Mouse (Mus musculus): Measurements from ENCODE around the gene Sapcd1.
"Not testable (repeated sequence)": the region's sequence is repeated elsewhere in the genome, so short reads cannot be mapped to it uniquely, and the experiment has no call there.

Gene Sapcd1

DNA sequence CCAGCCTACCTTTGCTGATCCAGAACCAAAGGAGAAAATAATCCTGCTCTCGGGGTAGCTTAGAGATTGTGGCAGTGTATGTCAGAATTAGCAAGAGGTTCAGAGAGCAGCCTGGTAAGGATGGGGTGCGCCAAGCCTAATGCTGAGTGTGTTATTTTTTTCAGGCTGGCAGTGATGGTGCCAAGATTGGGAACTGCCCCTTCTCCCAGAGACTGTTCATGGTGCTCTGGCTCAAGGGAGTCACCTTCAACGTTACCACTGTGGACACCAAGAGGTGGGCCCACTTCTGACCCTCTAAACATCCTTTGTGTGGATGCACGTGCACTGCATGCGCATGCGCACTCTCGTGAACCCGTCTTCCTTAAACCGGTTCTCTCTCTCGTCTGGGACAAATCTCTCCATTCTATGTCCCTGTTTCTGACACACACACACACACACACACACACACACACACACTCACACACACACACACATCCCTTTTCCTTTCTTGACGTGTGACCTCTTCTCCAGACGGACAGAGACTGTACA is 24.5 kb upstream of the Sapcd1 start:
- DNase-seq (ENCODE audit: extremely low spot score, low spot score), result no peak

DNA sequence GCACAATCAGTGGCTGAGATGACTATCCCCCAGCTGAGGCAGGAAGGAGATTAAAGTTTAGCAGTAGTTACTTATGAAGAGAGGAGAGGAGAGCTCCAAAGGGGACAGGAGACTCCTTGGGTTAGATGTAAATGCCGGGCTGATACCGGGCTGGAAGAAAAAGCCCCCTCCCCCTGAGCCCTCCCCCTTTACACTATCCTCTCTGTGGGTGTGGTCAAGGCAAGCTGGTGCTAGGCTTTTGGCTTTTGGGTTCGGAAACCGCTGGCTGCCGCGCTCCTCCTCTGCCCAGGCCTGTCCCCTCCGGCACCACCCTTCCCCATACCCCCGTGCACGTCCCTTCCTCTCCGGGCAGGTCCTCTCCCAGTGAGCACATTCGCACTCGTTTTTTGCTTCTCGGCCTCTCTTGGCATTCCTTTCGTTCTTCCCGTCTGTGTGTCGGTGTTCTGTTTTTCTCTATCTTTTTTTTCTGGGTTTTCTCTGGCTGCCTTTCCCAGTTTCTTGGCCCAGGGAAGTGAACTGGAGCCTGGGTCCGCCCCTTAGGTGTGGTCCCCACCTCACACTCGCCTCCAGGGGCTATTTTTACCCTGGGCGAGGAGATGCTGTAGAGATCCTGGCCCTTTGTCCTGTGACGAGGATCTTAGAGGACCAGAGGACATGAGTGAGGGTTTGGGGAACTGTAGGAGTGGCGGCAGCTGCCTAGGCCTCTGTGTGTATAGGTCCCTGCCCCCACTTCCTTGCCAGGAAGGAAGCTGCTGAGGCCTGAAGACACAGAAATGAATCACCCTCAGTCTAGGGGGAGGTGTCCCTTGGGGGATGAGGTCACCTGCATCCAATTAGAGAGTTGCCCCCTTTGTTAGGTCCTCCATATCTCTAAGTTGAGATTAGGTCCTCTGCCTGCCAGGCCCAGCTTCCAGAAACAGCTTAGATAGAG is 23.6 kb upstream of the Sapcd1 start:
- peak; percentile 76 for DNase-seq (ENCODE audit: extremely low spot score, low spot score)

DNA sequence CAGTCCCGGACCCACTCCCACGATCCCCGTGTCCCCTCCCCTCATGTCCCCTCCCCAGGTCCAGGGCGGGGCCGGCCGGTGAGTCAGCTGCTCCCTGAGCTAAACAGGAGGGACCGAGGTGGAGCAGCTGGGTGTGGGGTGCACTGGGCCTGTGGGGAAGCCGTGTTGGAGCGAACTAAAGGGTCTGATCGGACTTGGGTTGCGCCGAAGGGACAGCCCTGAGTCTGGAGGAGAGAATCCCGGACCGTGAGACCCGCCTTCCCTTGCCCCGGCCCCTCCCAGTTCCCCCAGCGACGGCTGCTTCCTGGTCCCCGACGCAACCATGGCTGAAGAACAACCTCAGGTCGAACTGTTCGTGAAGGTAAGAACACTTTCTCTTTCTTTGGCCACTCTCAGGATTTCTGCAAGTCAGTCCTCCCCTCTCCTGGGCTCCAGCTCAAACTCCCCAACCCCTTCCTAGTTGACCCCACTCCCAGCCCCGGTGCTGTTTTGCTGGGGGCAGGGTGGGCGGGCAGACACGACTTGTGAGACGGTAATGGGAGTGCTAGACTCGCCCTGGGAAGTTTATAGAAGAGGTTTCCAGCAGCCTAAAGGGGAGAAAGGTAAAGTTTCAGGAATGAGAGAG is 22.4 kb upstream of the Sapcd1 start:
- peak; percentile 75 for DNase-seq (ENCODE audit: extremely low spot score, low spot score)

DNA sequence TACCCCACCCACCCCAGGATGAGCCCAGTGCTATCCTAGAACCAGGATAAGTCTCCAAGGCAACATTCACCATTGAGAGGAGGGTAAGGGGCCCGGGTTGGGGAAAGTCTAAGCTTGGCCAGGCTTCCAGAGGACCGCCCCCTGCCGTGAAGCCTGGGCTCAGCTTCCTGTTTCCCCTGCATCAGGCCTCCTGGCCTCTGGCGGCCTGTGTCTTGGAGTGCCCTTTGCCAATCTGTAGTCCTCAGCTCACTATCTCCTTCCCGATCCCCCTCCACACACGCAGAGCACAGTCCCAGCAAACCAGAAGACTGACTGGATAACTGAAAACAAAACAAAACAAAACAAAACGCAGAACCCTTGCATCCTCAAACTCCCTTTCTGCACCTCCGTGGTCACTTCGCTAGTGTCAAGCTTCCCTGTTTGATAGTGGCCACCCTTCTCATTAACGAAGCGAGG is 21.8 kb upstream of the Sapcd1 start, which contains the start of gene Clic1:
Gene Clic1 (plus strand): TSS at position 406 of the 456 bp plus-strand sequence.
- peak; percentile 79 for DNase-seq (ENCODE audit: extremely low spot score, low spot score)

DNA sequence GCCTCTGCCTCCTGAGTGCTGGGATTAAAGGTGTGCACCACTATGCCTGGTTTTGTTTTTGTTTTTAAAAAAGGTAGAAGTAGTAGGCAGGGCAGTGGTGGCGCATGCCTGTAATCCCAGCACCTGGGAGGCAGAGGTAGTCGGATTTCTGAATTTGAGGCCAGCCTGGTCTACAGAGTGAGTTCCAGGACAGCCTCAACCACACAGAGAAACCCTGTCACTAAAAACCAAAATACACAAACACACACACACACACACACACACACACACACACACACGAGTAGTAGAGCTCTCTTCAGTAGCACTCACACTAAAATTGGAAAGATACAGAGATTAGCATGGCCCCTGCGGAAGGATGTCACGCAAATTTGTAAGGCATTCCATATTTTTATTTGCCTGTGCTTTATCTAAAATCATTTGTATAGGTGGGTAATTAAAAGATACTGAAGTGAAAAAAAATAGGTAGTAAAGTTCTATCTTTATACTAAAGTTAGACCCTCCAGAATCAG is 21.2 kb upstream of the Sapcd1 start:
- no peak for DNase-seq (ENCODE audit: extremely low spot score, low spot score)

DNA sequence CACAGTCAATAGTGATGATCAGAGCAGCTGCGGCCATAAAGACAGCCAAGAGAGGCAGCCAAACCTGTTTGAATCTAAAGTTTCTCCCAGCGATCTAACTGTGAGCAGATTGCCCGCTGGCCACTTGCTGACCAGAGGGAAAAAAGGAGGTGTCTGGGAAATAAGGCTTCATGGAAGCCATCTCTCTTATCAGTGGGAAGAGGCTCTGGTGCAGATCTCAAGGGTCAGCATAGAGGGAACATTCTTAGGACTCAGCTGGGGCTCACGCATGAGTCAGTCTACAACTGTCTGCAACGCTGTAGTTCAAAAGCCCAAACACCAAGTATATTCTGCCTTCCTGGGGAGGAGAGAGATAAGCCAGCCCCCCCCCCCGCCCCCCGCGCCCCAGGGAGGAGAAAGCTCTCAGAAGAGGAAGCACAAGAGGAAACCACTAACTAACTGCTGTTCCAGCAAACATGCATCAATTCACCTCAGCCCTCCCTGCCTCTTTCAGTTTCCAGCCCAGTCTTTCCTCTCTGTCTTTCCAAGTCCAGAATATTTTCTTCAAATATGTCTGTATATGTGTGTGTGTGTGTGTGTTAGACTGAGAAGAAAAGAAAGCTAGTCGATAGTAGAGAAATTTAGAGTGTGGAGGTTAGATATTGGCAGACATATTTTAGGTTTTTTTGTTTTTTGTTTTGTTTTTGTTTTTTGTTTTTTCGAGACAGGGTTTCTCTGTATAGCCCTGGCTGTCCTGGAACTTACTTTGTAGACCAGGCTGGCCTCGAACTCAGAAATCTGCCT is 20.5 kb upstream of the Sapcd1 start:
- DNase-seq (ENCODE audit: extremely low spot score, low spot score), result no peak

DNA sequence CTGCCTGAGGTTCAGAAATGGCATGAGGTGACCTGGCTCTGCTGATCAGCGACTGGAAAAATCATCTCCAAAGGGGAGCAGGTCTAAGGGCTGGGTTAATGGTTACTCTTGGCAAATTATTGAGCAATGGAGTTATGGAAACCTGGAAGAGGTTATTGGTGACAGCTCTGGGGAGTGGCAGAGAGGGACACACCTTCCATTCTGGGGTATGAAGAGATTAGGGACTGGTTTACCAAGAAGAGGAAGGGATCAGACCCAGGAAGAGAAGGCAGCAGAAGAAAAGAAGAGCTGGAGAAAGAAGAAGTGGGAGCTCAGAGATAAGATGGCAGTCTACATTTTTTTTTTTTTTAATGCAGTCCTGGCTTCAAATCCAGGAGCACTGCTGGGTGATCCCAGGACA is 19.9 kb upstream of the Sapcd1 start:
- no peak for DNase-seq (ENCODE audit: extremely low spot score, low spot score)

DNA sequence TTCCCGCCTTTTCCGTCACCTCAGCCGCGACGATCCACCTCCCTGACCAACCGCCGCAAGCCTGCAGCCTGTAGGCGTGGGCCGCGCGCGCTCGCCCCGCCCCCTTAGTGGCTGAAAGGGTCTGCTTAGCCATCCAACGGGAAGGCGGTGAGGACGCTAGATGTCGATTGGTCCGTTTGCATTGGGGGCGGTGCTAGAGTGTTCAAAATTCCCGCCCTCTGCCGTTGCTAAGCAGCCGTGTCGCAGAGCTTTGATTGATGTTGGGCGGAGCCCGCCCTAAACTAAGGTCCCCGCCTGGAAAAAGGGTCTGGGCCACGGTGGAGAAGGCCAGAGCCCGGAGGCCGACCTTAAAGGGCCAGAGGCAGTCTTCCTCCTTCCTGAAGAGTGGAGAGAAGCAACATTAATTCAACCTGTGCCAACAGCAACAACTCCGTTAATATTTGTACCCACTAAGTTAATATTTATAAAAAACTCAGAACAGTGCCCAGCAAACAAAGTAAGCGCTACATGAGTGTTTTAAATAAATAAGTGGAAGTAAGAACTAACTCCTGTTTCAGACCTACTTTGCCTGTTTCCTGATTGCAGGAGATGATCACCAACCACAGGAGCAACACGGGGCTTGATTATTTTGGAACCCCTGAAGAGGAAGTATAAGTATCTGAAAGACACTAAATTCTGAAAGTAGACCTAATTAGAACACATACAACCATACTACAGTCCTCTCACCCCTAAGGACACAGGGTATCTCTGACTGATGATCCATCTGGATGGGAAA is 19.1 kb upstream of the Sapcd1 start, which contains the start of gene Msh5:
Gene Msh5 (minus strand): TSS at position 65 of the 775 bp plus-strand sequence.
- peak; percentile 99 for DNase-seq (ENCODE audit: extremely low spot score, low spot score)

DNA sequence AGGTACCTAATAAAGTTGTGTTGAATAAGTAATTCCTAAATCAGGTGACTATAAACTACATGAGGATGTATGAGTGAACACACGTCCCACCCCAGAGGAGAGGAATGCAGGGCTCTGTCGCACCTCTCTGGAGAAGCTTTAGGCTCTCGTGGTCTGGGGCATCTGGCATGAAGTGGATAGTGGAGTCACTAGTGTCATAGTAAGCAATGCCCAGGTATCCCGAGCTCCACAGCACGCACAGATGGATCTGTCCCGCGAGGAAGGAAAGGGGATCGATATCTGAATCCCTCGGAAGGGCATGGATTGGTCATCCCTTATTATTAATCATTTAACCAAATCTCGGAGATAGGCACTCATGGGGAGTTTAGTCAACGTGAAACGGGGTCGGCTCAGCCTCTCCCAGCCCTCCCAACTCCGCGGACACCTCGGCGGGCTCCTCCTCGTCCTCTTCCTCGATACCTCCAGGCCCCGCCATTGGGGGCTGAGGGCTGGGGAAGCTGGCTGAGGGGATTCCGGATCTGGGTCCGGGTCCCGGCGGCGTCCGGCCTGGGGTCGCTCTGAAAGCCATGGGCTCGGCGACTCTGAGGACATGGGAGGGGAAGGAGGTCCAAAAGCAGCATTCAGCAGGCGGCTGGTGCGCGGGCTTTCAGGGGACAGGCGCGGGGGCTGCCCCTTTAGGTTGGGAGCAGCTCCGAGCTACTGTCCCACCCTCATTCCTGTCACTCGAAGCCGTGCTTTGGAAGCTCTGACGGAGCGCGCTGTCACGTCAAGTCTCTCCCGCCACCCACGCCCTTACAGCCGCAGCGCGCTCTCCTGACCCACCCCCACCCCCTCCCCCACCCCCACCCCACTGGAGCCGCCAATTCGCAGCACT is 18.2 kb upstream of the Sapcd1 start:
- DNase-seq (ENCODE audit: extremely low spot score, low spot score), result peak; percentile 42

DNA sequence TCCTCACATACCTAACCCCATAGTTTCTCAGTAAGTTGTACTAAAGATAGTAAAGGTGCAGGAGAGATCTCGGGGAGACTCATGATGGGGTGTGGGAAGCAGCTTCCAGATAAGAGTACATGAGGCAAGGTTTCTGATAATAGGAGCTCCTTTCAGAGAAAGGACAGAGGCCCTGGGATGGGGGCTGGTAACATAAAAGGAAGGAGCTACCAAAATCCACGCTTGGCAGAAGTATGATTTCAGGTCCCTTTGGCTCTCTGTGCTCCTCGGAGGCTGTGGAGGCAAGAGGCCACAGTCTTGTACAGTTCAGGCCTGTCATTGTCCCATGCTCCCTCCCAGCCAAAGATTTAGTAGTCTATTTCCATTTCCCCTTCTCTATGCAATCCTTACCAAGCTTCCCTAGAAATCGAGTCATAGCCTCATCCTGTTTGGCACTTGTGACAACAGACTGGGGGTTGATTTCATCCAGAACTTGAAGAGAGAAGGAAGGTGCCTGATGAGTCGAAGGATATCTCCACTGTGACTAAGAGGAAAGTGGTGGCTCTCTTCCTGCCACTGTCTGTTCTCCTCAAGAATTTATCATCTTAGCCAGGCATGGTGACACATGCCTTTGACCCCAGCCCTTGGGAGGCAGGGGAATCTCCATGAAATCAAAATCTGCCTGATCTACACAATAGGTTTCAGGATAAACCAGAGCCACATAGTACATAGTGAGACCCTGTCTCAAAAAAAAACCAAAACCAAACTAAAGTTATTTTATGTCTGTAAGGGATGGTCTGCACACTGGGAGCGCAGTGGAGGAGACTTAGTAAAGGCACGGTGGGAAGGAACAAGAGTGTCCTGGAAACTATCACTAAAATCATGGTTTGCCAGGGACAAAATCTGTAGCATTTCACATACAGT is 17.3 kb upstream of the Sapcd1 start:
- no peak for DNase-seq (ENCODE audit: extremely low spot score, low spot score)

DNA sequence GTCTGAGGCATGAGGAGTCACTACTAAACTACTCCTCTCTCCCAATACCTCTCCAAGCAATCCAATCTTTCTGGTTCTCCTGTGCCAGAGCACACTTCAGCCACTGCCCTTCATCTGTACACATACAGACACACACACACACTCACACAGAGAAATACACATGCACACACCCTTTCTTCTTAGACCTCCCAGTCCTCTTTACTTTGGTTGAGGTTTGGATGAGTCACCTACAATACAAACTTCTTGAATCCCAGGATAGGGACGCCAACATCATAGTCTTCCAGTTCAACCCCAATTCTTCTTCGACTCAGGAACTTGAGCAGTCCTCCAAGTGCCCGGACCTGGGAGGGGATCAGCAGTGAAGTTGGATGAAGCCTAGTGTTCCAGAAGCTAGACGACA is 16.0 kb upstream of the Sapcd1 start:
- DNase-seq (ENCODE audit: extremely low spot score, low spot score), result no peak

DNA sequence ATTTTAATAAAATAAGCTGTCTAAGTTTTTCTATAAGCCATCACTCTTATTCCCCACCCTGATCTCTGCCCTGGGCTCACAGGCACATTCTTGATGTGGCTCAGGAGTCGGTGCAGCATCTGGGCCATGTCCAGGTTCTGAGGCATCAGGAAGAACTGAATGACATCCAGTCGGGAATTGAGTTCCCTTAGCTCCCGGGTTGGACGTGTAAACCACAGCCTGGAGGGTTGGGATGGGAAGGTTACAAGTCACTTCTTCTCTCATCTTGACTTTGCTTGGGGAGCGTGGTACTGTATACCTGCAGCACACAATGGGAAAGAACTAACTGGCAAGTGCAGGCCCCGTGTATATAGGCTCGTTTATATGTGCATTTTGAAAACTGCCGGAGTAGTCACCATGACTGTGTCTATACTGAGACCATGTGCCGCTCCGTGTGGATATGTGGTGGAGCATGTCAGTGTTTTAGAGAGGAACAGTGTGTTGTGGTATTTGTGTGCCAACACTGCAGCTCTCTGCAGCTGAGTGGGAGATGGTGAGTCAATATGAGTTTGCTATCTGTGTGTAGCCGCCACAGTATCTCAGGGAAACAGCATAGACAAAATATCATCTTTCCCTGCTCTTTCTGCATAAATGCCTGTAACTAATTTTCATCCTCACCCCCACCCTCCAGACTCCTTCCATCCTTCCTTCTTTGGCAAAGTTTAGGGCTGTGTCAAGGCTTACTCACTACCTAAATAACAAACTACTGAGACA is 11.5 kb upstream of the Sapcd1 start:
- DNase-seq (ENCODE audit: extremely low spot score, low spot score), result no peak

DNA sequence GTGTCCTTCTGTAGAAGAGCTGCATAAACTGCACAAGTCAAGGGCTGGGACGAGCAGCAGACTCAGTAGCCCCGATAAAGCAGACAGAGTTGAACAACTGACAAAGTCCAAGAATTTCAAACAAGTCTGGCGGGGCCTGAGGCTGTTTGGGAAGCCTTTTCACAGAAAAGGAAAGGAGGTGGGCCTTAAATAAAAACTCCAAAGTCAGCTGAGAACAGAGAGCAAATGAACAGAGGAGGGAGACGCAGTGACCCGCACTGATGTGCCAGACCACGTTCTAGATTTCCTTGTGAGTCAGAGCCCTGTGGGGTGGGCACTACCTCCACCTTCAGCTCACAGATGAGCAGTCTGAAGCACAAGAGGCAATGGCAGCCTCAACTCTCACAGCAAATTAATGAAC is 7.1 kb upstream of the Sapcd1 start:
- no peak for DNase-seq (ENCODE audit: extremely low spot score, low spot score)

DNA sequence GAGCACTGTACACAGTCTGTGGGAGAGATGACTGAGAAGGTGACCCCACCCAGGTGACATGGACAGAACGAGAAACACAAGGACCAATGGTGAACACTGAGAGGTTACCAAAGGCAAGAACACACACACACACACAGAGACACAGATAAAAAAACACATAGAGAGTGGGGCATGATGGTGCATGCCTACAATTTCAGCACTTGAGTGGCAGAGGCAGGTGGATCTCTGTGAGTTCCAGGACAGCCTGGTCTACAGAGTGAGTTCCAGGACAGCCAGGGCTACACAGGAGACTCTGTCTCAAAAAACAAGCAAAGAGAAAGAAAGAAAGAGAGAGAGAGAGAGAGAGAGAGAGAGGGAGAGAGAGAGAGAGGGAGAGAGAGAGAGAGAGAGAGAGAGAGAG is 5.9 kb upstream of the Sapcd1 start:
- not testable (repeated sequence) for DNase-seq (ENCODE audit: extremely low spot score, low spot score)

DNA sequence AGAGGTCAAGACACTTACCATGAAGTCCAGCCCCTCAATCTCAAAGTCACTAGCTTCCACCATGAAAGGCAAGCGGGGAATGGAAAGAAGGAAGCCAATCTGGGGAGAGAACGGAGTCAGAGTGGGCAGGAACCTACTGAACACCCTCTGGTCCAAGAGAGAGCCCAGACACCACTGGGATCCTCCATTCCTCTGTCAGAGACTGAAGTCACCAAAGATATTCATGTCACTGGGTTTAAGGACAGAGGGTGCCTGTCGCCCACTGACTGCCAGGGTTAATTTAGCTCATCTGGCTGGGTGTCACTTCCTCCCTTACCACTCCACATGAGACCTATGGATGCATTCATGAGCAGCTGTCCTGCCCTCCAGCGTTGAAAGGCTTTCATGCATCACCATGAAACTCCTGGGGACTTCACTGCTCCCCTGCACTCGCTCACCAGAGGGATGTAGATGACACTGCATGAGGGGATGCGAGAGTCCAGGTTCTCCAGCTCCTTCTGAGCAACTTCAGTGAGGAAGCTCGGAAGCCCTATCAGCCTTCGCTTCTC is 4.6 kb upstream of the Sapcd1 start:
- no peak for DNase-seq (ENCODE audit: extremely low spot score, low spot score)

DNA sequence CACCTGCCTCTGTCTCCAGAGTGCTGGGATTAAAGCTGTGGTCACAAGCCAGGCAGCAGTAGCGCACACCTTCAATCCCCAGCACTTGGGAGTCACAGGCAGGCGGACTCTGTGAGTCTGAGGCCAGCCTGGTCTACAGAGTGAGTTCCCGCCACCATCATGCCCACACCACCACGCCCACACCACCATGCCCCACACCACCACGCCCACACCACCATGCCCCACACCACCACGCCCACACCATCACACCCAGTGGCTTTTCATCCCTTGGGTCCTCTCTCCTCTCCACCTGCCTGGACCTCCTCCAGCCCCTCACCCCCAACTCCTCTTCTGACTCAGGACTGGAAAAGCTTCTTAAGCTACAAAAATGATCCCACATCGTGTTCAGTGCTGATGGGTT is 4.1 kb upstream of the Sapcd1 start:
- DNase-seq (ENCODE audit: extremely low spot score, low spot score), result no peak

DNA sequence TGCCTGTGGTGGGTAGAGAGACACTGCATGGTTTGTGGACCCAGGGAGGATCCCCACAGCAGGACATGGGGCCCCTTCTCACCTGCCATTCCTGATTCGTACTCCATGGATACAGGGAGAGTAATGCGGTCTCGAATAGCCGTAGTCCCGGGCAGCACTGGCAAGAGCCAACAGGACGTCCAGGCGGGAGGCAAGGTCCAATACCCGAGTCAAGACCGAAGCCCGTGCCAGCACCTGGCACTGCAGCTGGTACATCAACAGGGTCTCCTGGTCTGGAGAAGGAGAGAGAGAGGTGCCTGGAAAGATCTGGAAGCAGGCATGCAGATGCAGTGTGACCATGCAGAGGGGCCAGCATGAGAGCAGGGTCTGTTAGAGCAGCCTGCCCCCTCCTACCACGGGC is 3.5 kb upstream of the Sapcd1 start:
- DNase-seq (ENCODE audit: extremely low spot score, low spot score), result no peak
